Mouse (Mus musculus): ENCODE results near the gene Gimap9. TPM values are rescaled to one million over a fixed set of nuclear protein-coding genes. Genes with fewer than 3 reads are reported as not detected.

Gene Gimap9
- polyA plus RNA-seq, 1 experiment from 2014 or later: 2.2 TPM

DNA sequence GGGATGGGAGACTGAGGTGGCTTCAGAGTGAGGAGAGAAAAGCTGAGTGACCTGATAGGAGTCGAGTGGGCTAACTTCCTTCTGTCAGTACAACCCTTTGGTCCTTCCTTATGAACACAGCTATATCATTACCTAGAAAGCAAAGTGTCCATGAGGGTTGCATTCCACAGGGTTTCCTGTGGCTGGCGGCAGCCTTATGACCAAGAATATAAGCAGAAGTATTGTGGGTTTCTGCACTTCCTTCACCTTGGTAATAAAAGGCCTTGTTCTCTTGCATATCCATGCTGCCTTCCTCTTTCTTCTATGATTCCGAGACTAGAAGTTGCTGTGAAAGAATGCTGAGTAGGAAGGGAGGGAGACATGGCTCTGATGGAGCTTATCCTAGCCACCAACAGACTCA lies 23.0 kb downstream of the Gimap9 start:
- Histone ChIP-seq H3K4me3 (no peak overlapping the region), H3K9ac (no peak overlapping the region), H3K4me1 (no peaks in the 10 kb centered on the region), H3K4me2 (replicated peaks) (no peak overlapping the region), H3K27ac (no peak overlapping the region), H3K27me3 (replicated peaks) (no peaks in the 10 kb centered on the region), H3K36me3 (no peaks in the 10 kb centered on the region), H3K9me3 (peaks cover 4% of the 10 kb centered on the region; the same call in 1 of the 2 replicates)
- ATAC-seq (ENCODE audit: low FRiP score, low read depth): no peak
- WGBS: 81% methylated on average over 3 of the region's 3 CpGs

DNA sequence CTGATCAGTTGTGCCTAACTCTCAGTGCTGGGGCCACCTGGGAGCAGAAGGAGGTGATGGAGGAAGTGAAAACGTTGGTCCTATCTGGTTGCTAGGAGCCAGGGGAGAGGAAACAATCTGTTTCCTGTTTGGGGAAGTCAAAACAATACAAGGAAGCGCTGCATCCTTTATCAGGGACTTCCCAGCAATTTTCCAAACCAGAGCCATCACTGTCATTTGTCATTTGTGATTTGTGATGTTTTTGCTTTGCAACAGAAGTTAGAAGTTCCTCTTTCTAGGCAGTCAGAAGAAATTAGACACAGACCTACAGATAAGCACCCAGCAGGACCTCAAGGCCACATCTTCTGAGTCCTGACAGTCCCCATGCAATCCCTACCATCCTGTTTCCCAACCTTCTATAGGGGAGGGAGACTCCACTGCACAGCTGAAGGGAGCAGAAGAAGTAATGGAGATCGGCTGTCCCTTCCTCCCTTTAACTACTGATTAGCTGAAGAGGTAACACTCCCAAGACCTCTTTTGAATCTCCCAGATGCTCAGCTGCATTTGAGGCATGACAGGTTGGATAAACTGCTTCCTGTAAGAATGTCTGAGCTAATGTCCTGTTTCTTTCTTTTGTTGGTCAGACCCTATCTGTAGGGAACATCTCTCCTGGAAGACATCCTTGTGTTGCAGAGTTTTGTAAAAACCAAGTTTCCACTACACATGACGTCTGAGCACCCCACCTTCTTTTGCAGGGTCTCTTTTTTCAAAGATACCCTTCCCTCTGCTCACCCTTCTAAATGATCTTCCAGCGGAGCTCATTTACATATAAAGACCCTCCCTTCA lies 24.5 kb downstream of the Gimap9 start:
- 59% methylated on average over 5 of the region's 5 CpGs for WGBS
- Histone ChIP-seq H3K4me2 (replicated peaks) (no peak overlapping the region), H3K27me3 (replicated peaks) (no peaks in the 10 kb centered on the region), H3K4me3 (no peak overlapping the region), H3K36me3 (no peaks in the 10 kb centered on the region), H3K27ac (no peak overlapping the region), H3K9ac (no peak overlapping the region), H3K4me1 (no peaks in the 10 kb centered on the region), H3K9me3 (no peaks in the 10 kb centered on the region)
- no peak for ATAC-seq (ENCODE audit: low FRiP score, low read depth)

DNA sequence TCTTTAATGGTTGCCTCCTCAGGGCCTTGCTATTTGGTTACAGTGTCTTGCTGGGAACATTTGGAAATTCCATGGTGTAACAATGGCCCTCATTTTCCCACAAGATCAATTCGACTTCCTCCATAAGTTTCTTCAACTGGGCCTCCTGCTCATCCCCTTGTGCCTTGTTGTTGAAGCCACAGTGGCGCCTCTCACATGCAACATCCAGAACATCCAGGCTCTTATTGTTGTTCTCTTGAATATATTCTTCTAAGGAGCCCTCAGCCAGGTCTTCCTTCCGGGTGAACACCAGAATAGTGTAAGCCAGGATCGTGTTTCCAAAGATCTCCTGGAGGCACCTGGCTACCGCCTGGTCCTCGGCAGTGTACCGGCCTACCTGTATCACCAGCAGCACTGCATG lies 26.2 kb downstream of the Gimap9 start:
- H3K9ac ChIP-seq: no peak overlapping the region
- no peak for ATAC-seq (ENCODE audit: low FRiP score, low read depth)
- H3K27ac ChIP-seq: no peak overlapping the region
- WGBS: 87% methylated on average over 7 of the region's 7 CpGs
- H3K27me3 ChIP-seq (replicated peaks): no peaks in the 10 kb centered on the region
- H3K4me1 ChIP-seq: no peaks in the 10 kb centered on the region
- no peaks in the 10 kb centered on the region for H3K9me3 ChIP-seq
- no peaks in the 10 kb centered on the region for H3K36me3 ChIP-seq
- no peak overlapping the region for H3K4me3 ChIP-seq
- no peak overlapping the region for H3K4me2 ChIP-seq (replicated peaks)

DNA sequence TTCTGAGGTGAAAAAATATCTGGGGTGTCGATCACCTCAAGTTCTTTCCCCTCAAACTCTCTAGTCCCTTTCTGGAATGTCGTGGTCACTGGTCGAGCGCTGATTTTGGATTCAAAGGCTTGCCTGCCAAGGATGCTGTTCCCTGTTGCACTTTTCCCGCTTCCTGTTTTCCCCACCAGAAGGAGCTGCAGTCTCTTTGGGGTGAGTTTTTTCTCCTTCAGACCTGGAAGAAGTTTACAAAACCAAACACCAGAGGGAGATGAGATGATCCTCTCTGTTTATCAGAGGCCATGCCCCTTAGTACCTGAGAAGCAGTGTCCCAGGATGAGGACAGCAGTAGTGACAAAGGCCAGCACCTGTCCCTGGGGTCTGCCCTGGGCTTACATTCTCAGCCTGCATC lies 26.7 kb downstream of the Gimap9 start:
- H3K27ac ChIP-seq: no peak overlapping the region
- no peak overlapping the region for H3K4me3 ChIP-seq
- H3K9ac ChIP-seq: no peak overlapping the region
- H3K9me3 ChIP-seq: no peaks in the 10 kb centered on the region
- WGBS: 79% methylated on average over 5 of the region's 5 CpGs
- no peaks in the 10 kb centered on the region for H3K27me3 ChIP-seq (replicated peaks)
- H3K4me1 ChIP-seq: no peaks in the 10 kb centered on the region
- ATAC-seq (ENCODE audit: low FRiP score, low read depth): no peak
- H3K4me2 ChIP-seq (replicated peaks): no peak overlapping the region
- no peaks in the 10 kb centered on the region for H3K36me3 ChIP-seq

DNA sequence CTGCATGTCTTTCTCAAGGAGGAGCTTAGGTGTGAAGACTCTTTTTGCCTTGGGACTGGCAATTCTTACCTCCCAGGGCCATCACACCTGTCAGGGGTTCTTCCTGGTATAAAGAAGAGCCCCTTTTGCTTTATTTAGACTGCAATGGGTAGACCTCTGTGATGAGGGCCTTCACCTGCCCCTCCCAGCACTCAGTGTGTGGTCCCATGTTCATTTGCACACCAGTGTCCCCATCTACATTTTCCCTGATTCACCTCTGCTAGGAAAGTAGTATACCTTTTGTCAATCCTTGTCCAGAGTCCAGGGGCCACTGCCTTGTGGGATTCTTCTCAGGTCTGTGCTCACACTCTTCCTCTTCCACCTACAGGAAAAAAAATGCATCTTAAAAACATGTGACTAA lies 28.2 kb downstream of the Gimap9 start:
- Histone ChIP-seq H3K9ac (no peak overlapping the region), H3K4me2 (replicated peaks) (no peak overlapping the region), H3K4me1 (no peaks in the 10 kb centered on the region), H3K27ac (no peak overlapping the region), H3K36me3 (no peaks in the 10 kb centered on the region), H3K27me3 (replicated peaks) (no peaks in the 10 kb centered on the region), H3K9me3 (no peaks in the 10 kb centered on the region), H3K4me3 (no peak overlapping the region)
- no peak for ATAC-seq (ENCODE audit: low FRiP score, low read depth)

DNA sequence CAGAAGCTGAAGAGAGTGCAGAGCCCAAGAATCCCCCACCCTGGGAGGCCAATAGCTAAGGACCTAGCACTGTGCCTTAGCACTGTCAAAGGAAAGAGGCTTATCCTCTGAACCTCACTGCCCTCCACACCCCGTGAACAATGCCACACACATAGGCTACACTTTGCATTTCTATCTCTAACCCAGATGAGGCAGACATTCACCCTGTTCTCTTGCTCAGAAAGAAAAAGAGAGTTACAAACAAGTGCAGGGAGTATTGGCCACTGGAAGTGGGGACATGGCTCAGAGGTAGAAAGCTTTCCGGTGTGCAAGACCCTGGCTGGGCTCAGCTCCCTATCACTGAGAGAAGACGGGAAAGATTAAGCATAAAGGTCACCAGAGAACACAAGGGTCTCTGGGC lies 30.2 kb downstream of the Gimap9 start:
- no peak overlapping the region for H3K9ac ChIP-seq
- H3K9me3 ChIP-seq: no peaks in the 10 kb centered on the region
- 64% methylated on average over 3 of the region's 3 CpGs for WGBS
- H3K27ac ChIP-seq: no peak overlapping the region
- H3K4me3 ChIP-seq: no peak overlapping the region
- no peaks in the 10 kb centered on the region for H3K4me1 ChIP-seq
- no peak overlapping the region for H3K4me2 ChIP-seq (replicated peaks)
- ATAC-seq (ENCODE audit: low FRiP score, low read depth): no peak
- no peaks in the 10 kb centered on the region for H3K27me3 ChIP-seq (replicated peaks)
- H3K36me3 ChIP-seq: no peaks in the 10 kb centered on the region

DNA sequence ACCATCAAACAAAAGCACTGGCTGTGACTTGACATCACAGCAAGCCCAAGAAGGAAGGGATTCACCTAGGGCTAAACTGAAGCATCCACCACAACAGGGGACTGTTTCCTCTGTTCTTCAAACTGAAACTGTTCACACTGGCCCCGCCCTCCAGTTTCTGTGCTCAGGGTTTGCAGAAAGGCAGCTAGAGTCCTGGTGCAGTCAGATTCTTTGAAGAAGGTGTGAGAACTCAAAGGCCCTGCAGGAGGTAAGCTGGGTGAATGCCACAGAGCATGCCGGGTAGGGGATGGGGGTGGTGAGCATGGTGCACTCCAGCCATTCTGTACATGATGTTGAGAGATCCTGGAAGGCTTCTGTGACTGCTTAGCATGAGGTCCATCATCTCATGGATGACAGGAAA lies 42.5 kb downstream of the Gimap9 start, which contains the start of the genes Gm28053 and Gimap7:
TSS of gene Gm28053 (plus strand) at position 153 of the 400 bp plus-strand sequence.
TSS of gene Gimap7 (plus strand) at position 167 of the 400 bp plus-strand sequence.
- H3K27me3 ChIP-seq (replicated peaks): no peaks in the 10 kb centered on the region
- H3K27ac ChIP-seq: no peak within 1 kb of the TSS
- H3K36me3 ChIP-seq: no peaks in the 10 kb centered on the region
- no peak for ATAC-seq (ENCODE audit: low FRiP score, low read depth)
- H3K4me3 ChIP-seq: no peak within 1 kb of the TSS
- H3K4me2 ChIP-seq (replicated peaks): no peak within 1 kb of the TSS
- no peaks in the 10 kb centered on the region for H3K4me1 ChIP-seq
- no peak within 1 kb of the TSS for H3K9ac ChIP-seq
- H3K9me3 ChIP-seq: no peaks in the 10 kb centered on the region
- WGBS: 63% methylated on average over 2 of the region's 2 CpGs

DNA sequence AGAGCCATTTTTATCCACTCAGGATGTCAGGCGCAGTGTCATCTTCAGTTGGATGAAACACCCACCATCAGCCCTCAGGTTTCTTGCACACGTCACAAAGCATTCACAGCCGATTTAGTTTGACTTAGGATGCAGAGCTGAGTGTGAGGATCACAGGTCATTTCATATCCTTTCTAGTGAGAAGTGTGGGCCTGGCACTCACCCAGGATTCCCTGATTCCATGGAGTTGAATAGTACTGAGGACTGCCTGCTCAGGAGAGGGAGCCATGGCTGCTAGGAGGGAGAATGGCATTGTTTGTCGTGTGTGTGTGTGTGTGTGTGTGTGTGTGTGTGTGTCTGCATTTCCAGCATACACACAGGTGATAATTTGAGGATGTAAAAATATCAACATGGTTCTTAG lies 44.4 kb downstream of the Gimap9 start:
- 87% methylated on average over 4 of the region's 4 CpGs for WGBS
- no peak for ATAC-seq (ENCODE audit: low FRiP score, low read depth)
- no peak overlapping the region for H3K27ac ChIP-seq
- no peaks in the 10 kb centered on the region for H3K36me3 ChIP-seq
- H3K4me3 ChIP-seq: no peak overlapping the region
- no peak overlapping the region for H3K9ac ChIP-seq
- no peaks in the 10 kb centered on the region for H3K27me3 ChIP-seq (replicated peaks)
- no peaks in the 10 kb centered on the region for H3K9me3 ChIP-seq
- H3K4me2 ChIP-seq (replicated peaks): no peak overlapping the region
- H3K4me1 ChIP-seq: no peaks in the 10 kb centered on the region

DNA sequence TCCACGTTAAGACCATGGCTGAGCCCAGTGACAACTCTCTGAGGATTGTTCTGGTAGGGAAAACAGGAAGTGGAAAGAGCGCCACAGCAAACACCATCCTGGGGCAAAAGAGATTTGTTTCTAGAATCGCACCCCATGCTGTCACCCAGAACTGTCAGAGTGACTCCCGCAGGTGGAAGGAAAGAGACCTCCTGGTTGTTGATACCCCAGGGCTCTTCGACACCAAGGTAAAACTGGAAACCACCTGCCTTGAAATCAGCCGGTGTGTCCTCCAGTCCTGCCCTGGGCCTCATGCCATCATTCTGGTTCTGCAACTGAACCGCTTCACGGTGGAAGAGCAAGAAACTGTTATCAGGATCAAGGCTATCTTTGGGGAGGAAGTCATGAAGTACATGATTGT lies 47.5 kb downstream of the Gimap9 start:
- no peaks in the 10 kb centered on the region for H3K9me3 ChIP-seq
- peaks cover 5% of the 10 kb centered on the region; the same call in 1 of the 2 replicates for H3K4me1 ChIP-seq
- H3K4me2 ChIP-seq (replicated peaks): no peak overlapping the region
- H3K27ac ChIP-seq: no peak overlapping the region
- no peak overlapping the region for H3K9ac ChIP-seq
- H3K27me3 ChIP-seq (replicated peaks): no peaks in the 10 kb centered on the region
- H3K36me3 ChIP-seq: no peaks in the 10 kb centered on the region
- ATAC-seq (ENCODE audit: low FRiP score, low read depth): no peak
- 89% methylated on average over 8 of the region's 8 CpGs for WGBS
- H3K4me3 ChIP-seq: no peak overlapping the region

DNA sequence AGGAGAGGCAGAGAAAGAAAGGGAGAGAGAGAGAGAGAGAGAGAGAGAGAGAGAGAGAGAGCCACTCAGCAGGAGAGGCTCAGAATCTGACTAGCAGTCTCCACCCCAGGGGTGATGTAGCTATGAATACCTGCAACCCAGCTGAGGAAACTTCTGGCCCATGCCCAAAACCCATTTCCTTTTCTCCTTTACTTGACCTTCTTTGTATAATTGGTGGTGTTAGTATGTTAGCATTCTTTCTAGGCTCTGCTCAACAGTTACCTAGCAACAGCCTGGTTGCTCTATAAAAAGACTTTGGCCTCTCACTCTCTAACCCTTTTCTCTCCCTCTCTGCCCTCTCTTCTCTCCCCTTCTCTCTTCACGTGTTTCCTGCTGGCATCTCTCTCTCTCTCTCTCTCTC lies 49.5 kb downstream of the Gimap9 start:
- H3K27me3 ChIP-seq (replicated peaks): no peaks in the 10 kb centered on the region
- no peak overlapping the region for H3K4me3 ChIP-seq
- H3K4me1 ChIP-seq: peaks cover 5% of the 10 kb centered on the region; the same call in 1 of the 2 replicates
- H3K36me3 ChIP-seq: no peaks in the 10 kb centered on the region
- no peak overlapping the region for H3K4me2 ChIP-seq (replicated peaks)
- H3K9ac ChIP-seq: no peak overlapping the region
- no peak for ATAC-seq (ENCODE audit: low FRiP score, low read depth)
- WGBS: 0% methylated on average over 1 of the region's 1 CpGs
- no peak overlapping the region for H3K27ac ChIP-seq
- no peaks in the 10 kb centered on the region for H3K9me3 ChIP-seq

DNA sequence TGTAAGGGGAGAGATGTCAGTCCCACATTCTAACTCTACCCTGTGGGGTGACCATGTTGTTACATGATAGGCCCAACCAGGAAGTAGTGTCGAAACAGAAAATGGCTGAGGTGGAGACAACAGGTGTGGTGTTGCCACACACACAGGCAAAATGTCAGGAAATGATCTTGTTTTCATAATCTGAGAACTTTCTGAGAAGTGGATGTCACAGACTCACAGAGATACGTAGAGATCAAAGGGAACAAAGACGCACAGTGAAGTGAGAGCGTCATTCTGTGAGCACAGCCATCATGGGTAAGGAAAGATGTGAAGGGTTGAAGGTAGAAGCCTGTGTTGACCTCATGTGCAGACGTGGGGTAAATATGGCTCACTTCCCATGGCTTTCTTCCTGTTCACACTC lies 51.8 kb downstream of the Gimap9 start:
- WGBS: 90% methylated on average over 5 of the region's 5 CpGs
- no peak for ATAC-seq (ENCODE audit: low FRiP score, low read depth)
- H3K27ac ChIP-seq: no peak overlapping the region

More for the DNA sequence above, 51.8 kb downstream of the Gimap9 start:
- H3K4me2 ChIP-seq (replicated peaks): no peak overlapping the region
- H3K4me3 ChIP-seq: no peak overlapping the region
- H3K4me1 ChIP-seq: peaks cover 5% of the 10 kb centered on the region; the same call in 1 of the 2 replicates
- no peak overlapping the region for H3K9ac ChIP-seq
- H3K36me3 ChIP-seq: no peaks in the 10 kb centered on the region
- H3K9me3 ChIP-seq: no peaks in the 10 kb centered on the region
- H3K27me3 ChIP-seq (replicated peaks): no peaks in the 10 kb centered on the region

Data from neural tube, embryonic 12.5 days (tissue).